Mouse (Mus musculus) left cerebral cortex, adult 2 months (tissue): ENCODE results near the gene Olfm1. TPM values are rescaled to one million over a fixed set of nuclear protein-coding genes. Genes with fewer than 3 reads are reported as not detected.
A peak's percentile ranks its signal among the peaks of the same experiment; 100 is the strongest.

ENCODE experiments used
- DNase-seq, 2 experiments: peaks; one replicate each; pipeline ENCODE4 v3.0.0; 2021 to 2022; ENCODE audit warnings: low spot score in 2 of 2, mixed read lengths in 1 of 2; ENCODE audit errors: extremely low spot score in 1 of 2
- H3K27ac ChIP-seq: fragments of 200-600 bp; 2 replicates; pipeline ENCODE4 v1.8.1; 2022
- H3K4me3 ChIP-seq: fragments of 200-600 bp; 2 replicates; pipeline ENCODE4 v1.8.1; 2022
- CTCF ChIP-seq: fragments of 200-600 bp; IDR thresholded peaks from 2 replicates; pipeline ENCODE4 v1.8.1; 2022; ENCODE audit warnings: antibody characterized with exemption, mild to moderate bottlenecking, moderate library complexity
- intact Hi-C: fragments of 180-260 bp; cut with DNase I; formaldehyde crosslinking; loops from one replicate; pipeline ENCODE4 v1.15.1; 2025
- long read RNA-seq, 2 experiments: library from polyadenylated mRNA; stranded (forward); transcript quantifications; one replicate each; pipeline ENCODE4 v2.0.0; 2021; ENCODE audit warnings: borderline mapping rate in 2 of 2
- total RNA-seq, 2 experiments: library from RNA; stranded (reverse); gene quantifications; 2 replicates each; pipeline ENCODE4 v1.2.3; 2021

The Olfm1 gene
- total RNA-seq: 1,000 to 10,000 TPM; 1,521 to 1,595 TPM
- long read RNA-seq, experiment 1, transcript Olfm1-205 (4 exons, 1,102 nt): minor isoform, 108 of 1,588 reads
- long read RNA-seq, experiment 1, transcript Olfm1-203 (4 exons, 1,072 nt): minor isoform, 379 of 1,588 reads
- long read RNA-seq, experiment 1, transcript Olfm1-201 (6 exons, 2,757 nt): major isoform, 733 of 1,588 reads
- long read RNA-seq, experiment 1, transcript Olfm1-204 (6 exons, 2,513 nt): minor isoform, 272 of 1,588 reads
- long read RNA-seq, experiment 1, partial matches to known transcripts: 33 of 1,588 reads
- long read RNA-seq, experiment 1, other reads (novel, unspliced or antisense): 63 of 1,588 reads
- long read RNA-seq, experiment 2, transcript Olfm1-201 (6 exons, 2,757 nt): major isoform, 483 of 1,182 reads
- long read RNA-seq, experiment 2, transcript Olfm1-204 (6 exons, 2,513 nt): minor isoform, 170 of 1,182 reads
- long read RNA-seq, experiment 2, transcript Olfm1-205 (4 exons, 1,102 nt): minor isoform, 94 of 1,182 reads
- long read RNA-seq, experiment 2, transcript Olfm1-203 (4 exons, 1,072 nt): minor isoform, 376 of 1,182 reads
- long read RNA-seq, experiment 2, partial matches to known transcripts: 29 of 1,182 reads
- long read RNA-seq, experiment 2, other reads (novel, unspliced or antisense): 30 of 1,182 reads

- intact Hi-C loops: loop anchor here (1.0 to 10.0 kb wide), 5 partner anchors 71 to 648 kb away; no protein-coding TSS in a partner anchor
- Histone ChIP-seq H3K4me3 (peak within 1 kb of the TSS; percentile 83), H3K27ac (peak within 1 kb of the TSS; percentile 97)
- peak; percentile 83 to 89 for DNase-seq
- no peak; the same call in 1 of the 2 replicates for TF ChIP-seq CTCF
Observed at GRCm38 (mm10) chr2:28192821-28193689, at the start of gene Olfm1. Olfm1 (plus strand) TSS chr2:28192992.

GRCm38 (mm10) chr2:28143417-28144045, 49.3 kb upstream of the Olfm1 start:
- no peak overlapping the region for H3K27ac ChIP-seq
- no peak for DNase-seq
- TF ChIP-seq CTCF: no peak
- H3K4me3 ChIP-seq: no peak overlapping the region
- intact Hi-C loops: no loop called here

- intact Hi-C loops: no loop called here
- no peak overlapping the region for H3K4me3 ChIP-seq
- TF ChIP-seq CTCF: no peak
- DNase-seq: no peak
- no peak overlapping the region for H3K27ac ChIP-seq
Observed at GRCm38 (mm10) chr2:28145702-28146101, 47.1 kb upstream of the Olfm1 start.

GRCm38 (mm10) chr2:28146152-28146551, 46.6 kb upstream of the Olfm1 start:
- DNase-seq: no peak
- Histone ChIP-seq H3K27ac (no peak overlapping the region), H3K4me3 (no peak overlapping the region)
- intact Hi-C loops: no loop called here
- TF ChIP-seq CTCF: no peak

GRCm38 (mm10) chr2:28146685-28147084, 46.1 kb upstream of the Olfm1 start:
- Histone ChIP-seq H3K4me3 (no peak overlapping the region), H3K27ac (no peak overlapping the region)
- intact Hi-C loops: no loop called here
- DNase-seq: no peak
- TF ChIP-seq CTCF: no peak

GRCm38 (mm10) chr2:28147248-28147794, 45.5 kb upstream of the Olfm1 start:
- TF ChIP-seq CTCF: no peak
- intact Hi-C loops: no loop called here
- Histone ChIP-seq H3K4me3 (no peak overlapping the region), H3K27ac (no peak overlapping the region)
- DNase-seq: no peak

GRCm38 (mm10) chr2:28149688-28150087, 43.1 kb upstream of the Olfm1 start:
- no peak for DNase-seq
- Histone ChIP-seq H3K4me3 (no peak overlapping the region), H3K27ac (no peak overlapping the region)
- TF ChIP-seq CTCF: no peak
- intact Hi-C loops: no loop called here

- no peak for DNase-seq
- no peak for TF ChIP-seq CTCF
- intact Hi-C loops: no loop called here
- H3K27ac ChIP-seq: no peak overlapping the region
- no peak overlapping the region for H3K4me3 ChIP-seq
Observed at GRCm38 (mm10) chr2:28160568-28160967, 32.2 kb upstream of the Olfm1 start.

GRCm38 (mm10) chr2:28165570-28165969, 27.2 kb upstream of the Olfm1 start:
- no peak for DNase-seq
- no peak for TF ChIP-seq CTCF
- intact Hi-C loops: no loop called here

GRCm38 (mm10) chr2:28169336-28169735, 23.5 kb upstream of the Olfm1 start:
- intact Hi-C loops: loop anchor here (1.0 to 2.0 kb wide), 2 partner anchors 71 to 101 kb away; no protein-coding TSS in a partner anchor
- H3K27ac ChIP-seq: peak overlapping the region; percentile 89
- TF ChIP-seq CTCF: no peak
- peak; percentile 72 to 73 for DNase-seq
- no peak overlapping the region for H3K4me3 ChIP-seq

More at GRCm38 (mm10) chr2:28165570-28165969, 27.2 kb upstream of the Olfm1 start:
- Histone ChIP-seq H3K4me3 (no peak overlapping the region), H3K27ac (no peak overlapping the region)

GRCm38 (mm10) chr2:28171962-28172361, 20.8 kb upstream of the Olfm1 start:
- no peak overlapping the region for H3K4me3 ChIP-seq
- H3K27ac ChIP-seq: no peak overlapping the region
- DNase-seq: no peak
- TF ChIP-seq CTCF: no peak
- intact Hi-C loops: no loop called here
